Mouse (Mus musculus) retina, embryonic 14.5 days (tissue): ENCODE results near the gene Hectd2.
A peak's percentile ranks its signal among the peaks of the same experiment; 100 is the strongest.

Source experiments
- DNase-seq: peaks from one replicate; pipeline ENCODE4 v3.0.0-alpha.2; 2015; ENCODE audit warnings: low spot score

The Hectd2 gene

GRCm38 (mm10) chr19:36652686-36653085 is 98.2 kb downstream of the Hectd2 start:
- DNase-seq: no peak

GRCm38 (mm10) chr19:36662734-36663133 is 108.3 kb downstream of the Hectd2 start:
- no peak for DNase-seq

GRCm38 (mm10) chr19:36663918-36664317 is 109.5 kb downstream of the Hectd2 start:
- DNase-seq: no peak

GRCm38 (mm10) chr19:36664417-36664816 is 110.0 kb downstream of the Hectd2 start:
- no peak for DNase-seq

- no peak for DNase-seq
These were observed 110.8 kb downstream of the Hectd2 start for GRCm38 (mm10) chr19:36665206-36665605.

GRCm38 (mm10) chr19:36665641-36666040 is 111.2 kb downstream of the Hectd2 start:
- DNase-seq: no peak

- no peak for DNase-seq
These were observed 112.0 kb downstream of the Hectd2 start for GRCm38 (mm10) chr19:36666471-36666870.

GRCm38 (mm10) chr19:36667368-36667767 is 112.9 kb downstream of the Hectd2 start:
- DNase-seq: no peak

GRCm38 (mm10) chr19:36668098-36668497 is 113.7 kb downstream of the Hectd2 start:
- DNase-seq: peak; percentile 50

- no peak for DNase-seq
These were observed 114.6 kb downstream of the Hectd2 start for GRCm38 (mm10) chr19:36668881-36669639.

GRCm38 (mm10) chr19:36669720-36670451 is 115.4 kb downstream of the Hectd2 start:
- DNase-seq: peak; percentile 11
